9 mouse cellular contexts compared by ENCODE assay signal in the genomic region with DNA sequence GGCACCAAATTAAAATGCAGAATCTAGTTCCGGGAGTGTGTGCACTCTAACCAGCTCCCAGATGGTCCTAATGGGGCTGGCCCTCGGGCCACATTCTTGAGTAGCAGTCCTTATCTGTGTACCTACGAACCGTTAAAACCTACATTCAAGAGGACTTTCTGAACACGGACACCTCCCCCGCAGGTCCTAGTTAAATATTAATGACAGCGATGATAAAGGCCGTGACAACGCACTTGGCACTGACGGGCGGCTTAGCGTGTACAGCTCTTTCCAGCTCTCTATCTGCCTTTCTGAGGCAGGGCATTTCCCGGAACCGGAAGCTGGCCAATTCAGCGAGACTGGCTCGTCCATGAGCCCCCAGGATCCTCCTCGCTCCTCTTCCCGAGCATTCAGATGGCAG. TPM values are rescaled to one million over a fixed set of nuclear protein-coding genes. Genes with fewer than 3 reads are reported as not detected.
DNase-seq lines count a peak whose midpoint lies in the region; ATAC-seq lines count a peak whose summit lies in the region.
"Had no signal": no experiment of that assay in that cellular context is flagged by ENCODE, and none has a peak within 500 bp of the region (broad histone marks: within the 10 kb centered on the region; RNA-seq: fewer than 3 reads in every experiment).

No protein-coding gene starts in this region.

- no peaks in the 10 kb centered on the region for H3K27me3 ChIP-seq in heart, embryonic 14.5 days (ENCODE audit: control insufficient read depth, insufficient read depth, low read length)
- no peaks in the 10 kb centered on the region for H3K27me3 ChIP-seq in midbrain, embryonic 14.5 days (ENCODE audit: control insufficient read depth, insufficient read depth, low read length)
- H3K27me3 ChIP-seq in forebrain, embryonic 11.5 days (ENCODE audit: control insufficient read depth, insufficient read depth, low read length), result no peaks in the 10 kb centered on the region

- H3K4me2 ChIP-seq in heart, embryonic 14.5 days (ENCODE audit: low read length), result peak overlapping the region; percentile 65
- H3K4me2 ChIP-seq in midbrain, embryonic 14.5 days (ENCODE audit: low read length), result peak overlapping the region; percentile 31
- H3K4me2 ChIP-seq in forebrain, embryonic 11.5 days (ENCODE audit: low read depth, low read length, severe bottlenecking), result no peak overlapping the region
- H3K4me2 ChIP-seq: limb, embryonic 13.5 days had no signal

- peak overlapping the region; percentile 46 for H3K9ac ChIP-seq in heart, embryonic 14.5 days (ENCODE audit: low read length)
- no peak overlapping the region for H3K9ac ChIP-seq in midbrain, embryonic 14.5 days (replicated peaks; ENCODE audit: low read length)
- no peak overlapping the region for H3K9ac ChIP-seq in forebrain, embryonic 11.5 days (ENCODE audit: low read length)
- H3K9ac ChIP-seq: limb, embryonic 13.5 days had no signal

- WGBS in heart, embryonic 14.5 days, result 9% methylated on average over 18 of the region's 18 CpGs
- WGBS in midbrain, embryonic 14.5 days, result 48% methylated on average over 18 of the region's 18 CpGs
- 81% methylated on average over 18 of the region's 18 CpGs for WGBS in forebrain, embryonic 11.5 days

- ATAC-seq in cerebellum, adult (ENCODE audit: insufficient number of reproducible peaks, low FRiP score, low TSS enrichment), result no peak
- no peak for ATAC-seq in heart, embryonic 14.5 days (ENCODE audit: insufficient number of reproducible peaks, insufficient read depth, low FRiP score, low read depth)
- ATAC-seq in midbrain, embryonic 14.5 days (ENCODE audit: low FRiP score, low TSS enrichment), result no peak
- ATAC-seq in forebrain, embryonic 11.5 days (replicated peaks; ENCODE audit: low FRiP score), result no peak

- H3K4me1 ChIP-seq in heart, embryonic 14.5 days (ENCODE audit: control insufficient read depth in 2 of 2, insufficient read depth in 2 of 2, low read length in 2 of 2), result peaks cover 8% of the 10 kb centered on the region in 2 experiments
- H3K4me1 ChIP-seq in midbrain, embryonic 14.5 days (ENCODE audit: control insufficient read depth, insufficient read depth, low read length), result peaks cover 7% of the 10 kb centered on the region; the same call in 1 of the 2 replicates
- no peaks in the 10 kb centered on the region for H3K4me1 ChIP-seq in forebrain, embryonic 11.5 days (replicated peaks; ENCODE audit: control insufficient read depth, insufficient read depth, low read length)

- H3K9me3 ChIP-seq in heart, embryonic 14.5 days (ENCODE audit: control insufficient read depth, low read length), result no peaks in the 10 kb centered on the region
- no peaks in the 10 kb centered on the region for H3K9me3 ChIP-seq in midbrain, embryonic 14.5 days (ENCODE audit: control insufficient read depth, low read length)
- H3K9me3 ChIP-seq in forebrain, embryonic 11.5 days (ENCODE audit: control insufficient read depth, low read length), result no peaks in the 10 kb centered on the region
- H3K9me3 ChIP-seq: limb, embryonic 13.5 days had no signal

- peak overlapping the region; percentile 13 to 27 for H3K4me3 ChIP-seq in heart, embryonic 14.5 days (ENCODE audit: control insufficient read depth in 1 of 2, insufficient read depth in 1 of 2, low read depth in 1 of 2, low read length in 2 of 2)
- H3K4me3 ChIP-seq in midbrain, embryonic 14.5 days (replicated peaks; ENCODE audit: low read depth, low read length), result no peak overlapping the region
- H3K4me3 ChIP-seq in forebrain, embryonic 11.5 days (ENCODE audit: low read depth, low read length), result no peak overlapping the region
- H3K4me3 ChIP-seq: limb, embryonic 13.5 days had no signal

- H3K27ac ChIP-seq in heart, embryonic 14.5 days (replicated peaks in 1 of 2; ENCODE audit: control insufficient read depth in 1 of 2, insufficient read depth in 1 of 2, low read depth in 2 of 2, low read length in 2 of 2), result no peak overlapping the region; a peak in 1 of 4 replicates
- H3K27ac ChIP-seq in midbrain, embryonic 14.5 days (replicated peaks; ENCODE audit: low read depth, low read length), result no peak overlapping the region
- H3K27ac ChIP-seq in forebrain, embryonic 11.5 days (ENCODE audit: low read depth, low read length), result no peak overlapping the region
- H3K27ac ChIP-seq: limb, embryonic 13.5 days had no signal

- no peaks in the 10 kb centered on the region for H3K36me3 ChIP-seq in heart, embryonic 14.5 days (ENCODE audit: control insufficient read depth, insufficient read depth, low read length)
- H3K36me3 ChIP-seq in midbrain, embryonic 14.5 days (ENCODE audit: control insufficient read depth, insufficient read depth, low read length), result no peaks in the 10 kb centered on the region
- H3K36me3 ChIP-seq in forebrain, embryonic 11.5 days (ENCODE audit: control insufficient read depth, insufficient read depth, low read length), result no peaks in the 10 kb centered on the region
- H3K36me3 ChIP-seq: limb, embryonic 13.5 days had no signal

- DNase-seq in cerebellum, postnatal 14 days, result peak; percentile 35 to 55
- peak; percentile 37 to 54 for DNase-seq in kidney, postnatal 4 days
- DNase-seq in midbrain, embryonic 14.5 days, result peak; percentile 69
- DNase-seq in adrenal gland, adult 18-20 months (ENCODE audit: low spot score in 2 of 2), result no peak
- no peak for DNase-seq in forebrain, embryonic 11.5 days (ENCODE audit: low spot score)
- DNase-seq in embryo, embryonic 11 days, result no peak

RNA-seq across cellular contexts. Expression of gene Lrig1, which starts 29.9 kb away (rescaled TPM):
- 15.2 and 18.4 TPM in 2 replicates for polyA plus RNA-seq in heart, embryonic 14.5 days (2014; fragmentation: Nextera tagmentation; extraction: Ambion mirVana)
- polyA plus RNA-seq in midbrain, embryonic 14.5 days (2014; fragmentation: Nextera tagmentation; extraction: Ambion mirVana), result 17.1 and 18.7 TPM in 2 replicates
- total RNA-seq in adrenal gland, adult 18-20 months (2021), result 10 to 100 TPM in 1 of 2 experiments, 1 to 10 TPM in 1; 9.6 to 14.1 TPM
- 21.7 and 25.2 TPM in 2 replicates for polyA plus RNA-seq in forebrain, embryonic 11.5 days (2014; fragmentation: Nextera tagmentation; extraction: Ambion mirVana)

Comparison
In these comparisons a context has a peak if more than half of its experiments do, and no peak if none do; other contexts are left out.
1. DNase-seq: peak in cerebellum, postnatal 14 days (2 of 2), kidney, postnatal 4 days (2 of 2) and midbrain, embryonic 14.5 days (single experiment); none in adrenal gland, adult 18-20 months (0 of 2), forebrain, embryonic 11.5 days (single experiment) and embryo, embryonic 11 days (single experiment).
2. H3K4me3 ChIP-seq: peak in heart, embryonic 14.5 days (2 of 2); none in midbrain, embryonic 14.5 days (single experiment) and forebrain, embryonic 11.5 days (single experiment).